Mouse (Mus musculus) embryo, embryonic 9.5 days (tissue): Measurements from ENCODE around the gene Mtmr12.
A peak's percentile ranks its signal among the peaks of the same experiment; 100 is the strongest.
"Not testable (repeated sequence)": the region's sequence is repeated elsewhere in the genome, so short reads cannot be mapped to it uniquely, and the experiment has no call there.

Experiments used
- DNase-seq: peaks from one replicate; pipeline ENCODE4 v3.0.0-alpha.2; 2017; ENCODE audit errors: extremely low spot score

The Mtmr12 gene

GRCm38 (mm10) chr15:12204319-12205159, at the start of gene Mtmr12:
Gene Mtmr12, plus strand, starts transcription at chr15:12205028.
- DNase-seq = peak; percentile 100

- DNase-seq = no peak
These were observed 26.7 kb upstream of the Mtmr12 start for GRCm38 (mm10) chr15:12178126-12178525.

- DNase-seq = not testable (repeated sequence)
These were observed 23.5 kb upstream of the Mtmr12 start for GRCm38 (mm10) chr15:12181181-12181805.

- DNase-seq = no peak
These were observed 10.7 kb upstream of the Mtmr12 start for GRCm38 (mm10) chr15:12193880-12194816.

GRCm38 (mm10) chr15:12194817-12195735, 9.8 kb upstream of the Mtmr12 start:
- DNase-seq = no peak

GRCm38 (mm10) chr15:12195966-12196365, 8.9 kb upstream of the Mtmr12 start:
- DNase-seq = no peak

- DNase-seq = peak; percentile 79
These were observed 8.2 kb upstream of the Mtmr12 start for GRCm38 (mm10) chr15:12196410-12197191.

- no peak for DNase-seq
These were observed 7.5 kb upstream of the Mtmr12 start for GRCm38 (mm10) chr15:12197361-12197760.

- no peak for DNase-seq
These were observed 4.8 kb upstream of the Mtmr12 start for GRCm38 (mm10) chr15:12200021-12200420.

- no peak for DNase-seq
These were observed 3.0 kb upstream of the Mtmr12 start for GRCm38 (mm10) chr15:12201856-12202255.

GRCm38 (mm10) chr15:12202456-12202855, 2.4 kb upstream of the Mtmr12 start:
- no peak for DNase-seq

- not testable (repeated sequence) for DNase-seq
These were observed 1.8 kb upstream of the Mtmr12 start for GRCm38 (mm10) chr15:12203008-12203407.

GRCm38 (mm10) chr15:12203512-12204318, 1.1 kb upstream of the Mtmr12 start:
- peak; percentile 55 for DNase-seq

- DNase-seq = peak; percentile 42
These were observed 503 bp downstream of the Mtmr12 start for GRCm38 (mm10) chr15:12205160-12205901.

- no peak for DNase-seq
These were observed 1.2 kb downstream of the Mtmr12 start for GRCm38 (mm10) chr15:12205902-12206645.

GRCm38 (mm10) chr15:12206646-12207222, 1.9 kb downstream of the Mtmr12 start:
- peak; percentile 25 for DNase-seq

- no peak for DNase-seq
These were observed 2.8 kb downstream of the Mtmr12 start for GRCm38 (mm10) chr15:12207556-12208090.
